Mouse (Mus musculus): ENCODE measurements around the gene Fzr1.

Gene Fzr1

GRCm38 (mm10) chr10:81354738-81355477 is 23.4 kb downstream of the Fzr1 start:
- no peak for DNase-seq

- no peak for DNase-seq
These were observed 26.5 kb downstream of the Fzr1 start for GRCm38 (mm10) chr10:81351678-81352291.

- DNase-seq = peak; percentile 97 to 99
These were observed 27.8 kb downstream of the Fzr1 start, which contains the start of gene Hmg20b for GRCm38 (mm10) chr10:81350351-81351063. Gene Hmg20b (minus strand): TSS chr10:81350480.

- no peak for DNase-seq
These were observed 28.4 kb downstream of the Fzr1 start for GRCm38 (mm10) chr10:81349961-81350350.

- no peak for DNase-seq
These were observed 29.2 kb downstream of the Fzr1 start for GRCm38 (mm10) chr10:81349146-81349545.

GRCm38 (mm10) chr10:81346453-81347067 is 31.8 kb downstream of the Fzr1 start:
- DNase-seq = peak; percentile 63 to 75

GRCm38 (mm10) chr10:81345162-81345534 is 33.2 kb downstream of the Fzr1 start:
- no peak for DNase-seq

- DNase-seq = no peak
These were observed 33.7 kb downstream of the Fzr1 start for GRCm38 (mm10) chr10:81344421-81345161.

GRCm38 (mm10) chr10:81342686-81343505 is 35.4 kb downstream of the Fzr1 start, which contains the start of gene Gipc3:
Gene Gipc3 (minus strand): TSS chr10:81343266.
- peak in 1 of 2 experiments; percentile 65 for DNase-seq

- peak in 1 of 2 experiments; percentile 80 for DNase-seq
These were observed 36.9 kb downstream of the Fzr1 start for GRCm38 (mm10) chr10:81341333-81341949.

- DNase-seq = no peak
These were observed 37.6 kb downstream of the Fzr1 start for GRCm38 (mm10) chr10:81340551-81341332.

GRCm38 (mm10) chr10:81336558-81336957 is 41.8 kb downstream of the Fzr1 start:
- DNase-seq = no peak

GRCm38 (mm10) chr10:81335393-81336340 is 42.6 kb downstream of the Fzr1 start:
- DNase-seq = no peak

- no peak for DNase-seq
These were observed 44.0 kb downstream of the Fzr1 start for GRCm38 (mm10) chr10:81334324-81334723.

- no peak for DNase-seq
These were observed 46.0 kb downstream of the Fzr1 start for GRCm38 (mm10) chr10:81332277-81332676.

GRCm38 (mm10) chr10:81330007-81330406 is 48.3 kb downstream of the Fzr1 start:
- DNase-seq = no peak

GRCm38 (mm10) chr10:81329194-81329975 is 48.9 kb downstream of the Fzr1 start:
- peak; percentile 63 to 68 for DNase-seq

GRCm38 (mm10) chr10:81328386-81328785 is 49.9 kb downstream of the Fzr1 start, which contains the start of gene Tbxa2r:
Gene Tbxa2r (plus strand): TSS chr10:81328731.
- DNase-seq = peak; percentile 58 to 63

Measured in spleen, adult 18-20 months (tissue).